Mouse (Mus musculus): Measurements from ENCODE around the gene Sgcd. TPM values are rescaled to one million over a fixed set of nuclear protein-coding genes. Genes with fewer than 3 reads are reported as not detected.

Gene Sgcd
- polyA plus RNA-seq, 1 experiment from 2014 or later = 0.24 TPM

GRCm38 (mm10) chr11:47377421-47377820, 611.3 kb downstream of the Sgcd start:
- no peak for ATAC-seq (ENCODE audit: insufficient read depth)

GRCm38 (mm10) chr11:47376915-47377314, 611.9 kb downstream of the Sgcd start:
- H3K4me3 ChIP-seq (replicated peaks) = no peak overlapping the region
- no peaks in the 10 kb centered on the region for H3K36me3 ChIP-seq (replicated peaks)
- H3K4me2 ChIP-seq = no peak overlapping the region
- WGBS (ENCODE audit: insufficient replicate concordance) = 59% methylated on average over 1 of the region's 1 CpGs
- no peak overlapping the region for H3K27ac ChIP-seq (replicated peaks)
- H3K9me3 ChIP-seq (replicated peaks) = no peaks in the 10 kb centered on the region
- 0 out of 2 replicates have a peak, but pooled peaks cover 2% of the 10 kb centered on the region for H3K27me3 ChIP-seq
- no peak overlapping the region for H3K9ac ChIP-seq
- ATAC-seq (ENCODE audit: insufficient read depth) = no peak
- H3K4me1 ChIP-seq (replicated peaks) = no peaks in the 10 kb centered on the region

More at GRCm38 (mm10) chr11:47377421-47377820, 611.3 kb downstream of the Sgcd start:
- Histone ChIP-seq H3K9ac (no peak overlapping the region), H3K4me3 (replicated peaks) (no peak overlapping the region), H3K4me1 (replicated peaks) (no peaks in the 10 kb centered on the region), H3K27me3 (0 out of 2 replicates have a peak, but pooled peaks cover 2% of the 10 kb centered on the region), H3K9me3 (replicated peaks) (no peaks in the 10 kb centered on the region), H3K4me2 (no peak overlapping the region), H3K27ac (replicated peaks) (no peak overlapping the region), H3K36me3 (replicated peaks) (no peaks in the 10 kb centered on the region)
- WGBS (ENCODE audit: insufficient replicate concordance) = 53% methylated on average over 6 of the region's 6 CpGs

GRCm38 (mm10) chr11:47371616-47372015, 617.2 kb downstream of the Sgcd start:
- H3K4me3 ChIP-seq (replicated peaks) = no peak overlapping the region
- WGBS (ENCODE audit: insufficient replicate concordance) = 73% methylated on average over 2 of the region's 2 CpGs
- H3K4me1 ChIP-seq (replicated peaks) = no peaks in the 10 kb centered on the region
- no peaks in the 10 kb centered on the region for H3K36me3 ChIP-seq (replicated peaks)
- H3K9me3 ChIP-seq (replicated peaks) = no peaks in the 10 kb centered on the region
- no peak for ATAC-seq (ENCODE audit: insufficient read depth)
- no peak overlapping the region for H3K9ac ChIP-seq
- no peaks in the 10 kb centered on the region for H3K27me3 ChIP-seq
- H3K4me2 ChIP-seq = no peak overlapping the region
- H3K27ac ChIP-seq (replicated peaks) = no peak overlapping the region

GRCm38 (mm10) chr11:47351585-47351984, 637.2 kb downstream of the Sgcd start:
- Histone ChIP-seq H3K27ac (replicated peaks) (no peak overlapping the region), H3K4me1 (replicated peaks) (no peaks in the 10 kb centered on the region), H3K9ac (no peak overlapping the region), H3K36me3 (replicated peaks) (no peaks in the 10 kb centered on the region), H3K4me2 (no peak overlapping the region), H3K4me3 (replicated peaks) (no peak overlapping the region), H3K27me3 (no peaks in the 10 kb centered on the region), H3K9me3 (replicated peaks) (no peaks in the 10 kb centered on the region)
- no peak for ATAC-seq (ENCODE audit: insufficient read depth)
- WGBS (ENCODE audit: insufficient replicate concordance) = 64% methylated on average over 2 of the region's 2 CpGs

- ATAC-seq (ENCODE audit: insufficient read depth) = no peak
- WGBS (ENCODE audit: insufficient replicate concordance) = 17% methylated on average over 2 of the region's 2 CpGs
These were observed 645.3 kb downstream of the Sgcd start for GRCm38 (mm10) chr11:47343486-47343885.

GRCm38 (mm10) chr11:47333702-47334101, 655.1 kb downstream of the Sgcd start:
- Histone ChIP-seq H3K4me2 (no peak overlapping the region), H3K27me3 (no peaks in the 10 kb centered on the region), H3K27ac (replicated peaks) (no peak overlapping the region), H3K4me1 (replicated peaks) (no peaks in the 10 kb centered on the region), H3K4me3 (replicated peaks) (no peak overlapping the region), H3K36me3 (replicated peaks) (no peaks in the 10 kb centered on the region), H3K9ac (no peak overlapping the region), H3K9me3 (replicated peaks) (no peaks in the 10 kb centered on the region)
- WGBS (ENCODE audit: insufficient replicate concordance) = 57% methylated on average over 2 of the region's 2 CpGs
- no peak for ATAC-seq (ENCODE audit: insufficient read depth)

More at GRCm38 (mm10) chr11:47343486-47343885, 645.3 kb downstream of the Sgcd start:
- no peak overlapping the region for H3K4me2 ChIP-seq
- no peaks in the 10 kb centered on the region for H3K4me1 ChIP-seq (replicated peaks)
- no peaks in the 10 kb centered on the region for H3K27me3 ChIP-seq
- H3K9ac ChIP-seq = no peak overlapping the region
- no peaks in the 10 kb centered on the region for H3K36me3 ChIP-seq (replicated peaks)
- no peak overlapping the region for H3K4me3 ChIP-seq (replicated peaks)
- H3K27ac ChIP-seq (replicated peaks) = no peak overlapping the region
- H3K9me3 ChIP-seq (replicated peaks) = no peaks in the 10 kb centered on the region

GRCm38 (mm10) chr11:47305579-47305978, 683.2 kb downstream of the Sgcd start:
- Histone ChIP-seq H3K27me3 (no peaks in the 10 kb centered on the region), H3K4me2 (no peak overlapping the region), H3K9ac (no peak overlapping the region), H3K27ac (replicated peaks) (no peak overlapping the region), H3K36me3 (replicated peaks) (no peaks in the 10 kb centered on the region), H3K4me3 (replicated peaks) (no peak overlapping the region), H3K4me1 (replicated peaks) (no peaks in the 10 kb centered on the region), H3K9me3 (replicated peaks) (no peaks in the 10 kb centered on the region)
- no peak for ATAC-seq (ENCODE audit: insufficient read depth)

- no peak overlapping the region for H3K4me2 ChIP-seq
- H3K9me3 ChIP-seq (replicated peaks) = no peaks in the 10 kb centered on the region
- no peaks in the 10 kb centered on the region for H3K27me3 ChIP-seq
- H3K4me3 ChIP-seq (replicated peaks) = no peak overlapping the region
- no peaks in the 10 kb centered on the region for H3K36me3 ChIP-seq (replicated peaks)
- H3K9ac ChIP-seq = no peak overlapping the region
- no peak for ATAC-seq (ENCODE audit: insufficient read depth)
- H3K4me1 ChIP-seq (replicated peaks) = no peaks in the 10 kb centered on the region
- 53% methylated on average over 12 of the region's 12 CpGs for WGBS (ENCODE audit: insufficient replicate concordance)
- no peak overlapping the region for H3K27ac ChIP-seq (replicated peaks)
These were observed 683.9 kb downstream of the Sgcd start for GRCm38 (mm10) chr11:47304702-47305450.

GRCm38 (mm10) chr11:47299777-47300176, 689.0 kb downstream of the Sgcd start:
- ATAC-seq (ENCODE audit: insufficient read depth) = no peak
- no peaks in the 10 kb centered on the region for H3K27me3 ChIP-seq
- H3K4me1 ChIP-seq (replicated peaks) = no peaks in the 10 kb centered on the region
- no peak overlapping the region for H3K4me3 ChIP-seq (replicated peaks)
- H3K4me2 ChIP-seq = no peak overlapping the region
- H3K9me3 ChIP-seq (replicated peaks) = no peaks in the 10 kb centered on the region
- WGBS (ENCODE audit: insufficient replicate concordance) = 40% methylated on average over 1 of the region's 1 CpGs
- H3K27ac ChIP-seq (replicated peaks) = no peak overlapping the region
- no peaks in the 10 kb centered on the region for H3K36me3 ChIP-seq (replicated peaks)
- H3K9ac ChIP-seq = no peak overlapping the region

GRCm38 (mm10) chr11:47297805-47298340, 690.9 kb downstream of the Sgcd start:
- no peak overlapping the region for H3K9ac ChIP-seq
- no peak overlapping the region for H3K4me2 ChIP-seq
- H3K9me3 ChIP-seq (replicated peaks) = no peaks in the 10 kb centered on the region
- no peaks in the 10 kb centered on the region for H3K36me3 ChIP-seq (replicated peaks)
- no peak overlapping the region for H3K4me3 ChIP-seq (replicated peaks)
- H3K27ac ChIP-seq (replicated peaks) = no peak overlapping the region
- H3K4me1 ChIP-seq (replicated peaks) = no peaks in the 10 kb centered on the region
- 69% methylated on average over 1 of the region's 1 CpGs for WGBS (ENCODE audit: insufficient replicate concordance)
- H3K27me3 ChIP-seq = no peaks in the 10 kb centered on the region
- no peak for ATAC-seq (ENCODE audit: insufficient read depth)

GRCm38 (mm10) chr11:47294741-47295140, 694.0 kb downstream of the Sgcd start:
- no peak for ATAC-seq (ENCODE audit: insufficient read depth)
- Histone ChIP-seq H3K36me3 (replicated peaks) (no peaks in the 10 kb centered on the region), H3K27ac (replicated peaks) (no peak overlapping the region), H3K27me3 (no peaks in the 10 kb centered on the region), H3K4me2 (no peak overlapping the region), H3K9me3 (replicated peaks) (no peaks in the 10 kb centered on the region), H3K4me3 (replicated peaks) (no peak overlapping the region), H3K9ac (no peak overlapping the region), H3K4me1 (replicated peaks) (no peaks in the 10 kb centered on the region)
- WGBS (ENCODE audit: insufficient replicate concordance) = 22% methylated on average over 1 of the region's 1 CpGs

- 29% methylated on average over 4 of the region's 4 CpGs for WGBS (ENCODE audit: insufficient replicate concordance)
- no peak overlapping the region for H3K4me3 ChIP-seq (replicated peaks)
These were observed 712.2 kb downstream of the Sgcd start for GRCm38 (mm10) chr11:47276586-47276985.

More at GRCm38 (mm10) chr11:47276586-47276985, 712.2 kb downstream of the Sgcd start:
- H3K9ac ChIP-seq = no peak overlapping the region
- no peak for ATAC-seq (ENCODE audit: insufficient read depth)
- no peaks in the 10 kb centered on the region for H3K27me3 ChIP-seq
- no peaks in the 10 kb centered on the region for H3K4me1 ChIP-seq (replicated peaks)
- no peak overlapping the region for H3K27ac ChIP-seq (replicated peaks)
- H3K4me2 ChIP-seq = no peak overlapping the region
- no peaks in the 10 kb centered on the region for H3K36me3 ChIP-seq (replicated peaks)
- H3K9me3 ChIP-seq (replicated peaks) = no peaks in the 10 kb centered on the region
